Mouse (Mus musculus) adipose tissue, adult 10 weeks (tissue): ENCODE measurements around the gene Heatr4. TPM values are rescaled to one million over a fixed set of nuclear protein-coding genes. Genes with fewer than 3 reads are reported as not detected.

Experiments used
- polyA plus RNA-seq: library from polyadenylated mRNA; stranded (reverse); fragments of 350-450 nt; fragmentation: Illumina TruSeq; extraction: RNeasy Lipid Tissue Mini Kit (QIAGEN cat#74804); gene quantifications from one replicate; pipeline ENCODE4 v1.2.3, GENCODE M21; 2014; ENCODE audit warnings: low read depth, low replicate concordance

Heatr4 gene
- polyA plus RNA-seq = 0.60 TPM

DNA sequence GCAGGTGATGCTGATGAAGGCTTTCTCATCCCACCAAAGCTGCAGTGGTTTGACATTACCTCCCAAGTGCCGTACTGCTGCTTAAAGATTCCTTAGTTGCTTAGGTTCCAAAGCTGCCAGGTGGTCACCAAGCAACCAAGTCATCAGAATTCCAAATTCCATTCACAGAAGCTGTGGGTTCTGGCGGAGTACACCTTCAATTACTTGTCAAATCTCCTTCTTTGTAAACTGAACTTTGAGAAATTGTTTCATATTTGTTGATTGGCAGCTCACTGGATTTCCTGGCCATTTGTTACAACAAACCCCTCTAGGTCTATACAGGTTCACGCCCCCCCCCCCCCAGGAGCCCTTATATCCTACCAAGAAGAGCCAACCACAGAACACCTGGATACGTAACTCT lies at the start of gene Heatr4:
Gene Heatr4 (minus strand): TSS at position 101 of the 400 bp plus-strand sequence.

DNA sequence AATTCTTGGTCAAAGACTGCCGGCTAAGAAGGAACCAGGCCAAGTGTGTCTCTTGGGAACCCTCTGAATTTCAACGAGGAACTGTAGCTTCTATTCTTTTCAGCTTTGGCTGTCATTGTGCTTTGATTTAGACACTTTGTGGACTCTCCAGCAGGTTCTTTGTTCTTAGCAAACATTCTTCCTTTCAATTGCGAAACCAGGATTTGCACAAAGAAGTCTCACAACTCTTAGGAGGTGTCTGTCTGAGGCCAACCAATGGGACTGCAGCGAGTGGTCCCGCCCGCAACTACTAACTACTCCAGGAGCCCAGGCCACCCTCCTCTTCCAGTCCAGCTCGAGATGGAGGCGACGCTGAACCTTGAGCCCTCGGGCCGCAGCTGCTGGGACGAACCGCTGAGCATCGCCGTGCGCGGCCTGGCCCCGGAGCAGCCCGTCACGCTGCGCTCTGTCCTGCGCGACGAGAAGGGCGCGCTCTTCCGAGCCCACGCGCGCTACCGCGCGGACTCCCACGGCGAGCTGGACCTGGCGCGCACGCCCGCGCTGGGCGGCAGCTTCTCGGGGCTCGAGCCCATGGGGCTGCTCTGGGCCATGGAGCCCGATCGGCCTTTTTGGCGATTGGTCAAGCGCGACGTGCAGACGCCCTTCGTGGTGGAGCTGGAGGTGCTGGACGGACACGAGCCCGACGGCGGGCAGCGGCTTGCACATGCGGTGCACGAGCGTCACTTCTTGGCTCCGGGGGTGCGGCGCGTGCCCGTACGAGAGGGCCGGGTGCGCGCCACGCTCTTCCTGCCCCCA lies 24.7 kb upstream of the Heatr4 start, which contains the start of gene Acot1:
Gene Acot1 (plus strand): TSS at position 320 of the 795 bp plus-strand sequence.

DNA sequence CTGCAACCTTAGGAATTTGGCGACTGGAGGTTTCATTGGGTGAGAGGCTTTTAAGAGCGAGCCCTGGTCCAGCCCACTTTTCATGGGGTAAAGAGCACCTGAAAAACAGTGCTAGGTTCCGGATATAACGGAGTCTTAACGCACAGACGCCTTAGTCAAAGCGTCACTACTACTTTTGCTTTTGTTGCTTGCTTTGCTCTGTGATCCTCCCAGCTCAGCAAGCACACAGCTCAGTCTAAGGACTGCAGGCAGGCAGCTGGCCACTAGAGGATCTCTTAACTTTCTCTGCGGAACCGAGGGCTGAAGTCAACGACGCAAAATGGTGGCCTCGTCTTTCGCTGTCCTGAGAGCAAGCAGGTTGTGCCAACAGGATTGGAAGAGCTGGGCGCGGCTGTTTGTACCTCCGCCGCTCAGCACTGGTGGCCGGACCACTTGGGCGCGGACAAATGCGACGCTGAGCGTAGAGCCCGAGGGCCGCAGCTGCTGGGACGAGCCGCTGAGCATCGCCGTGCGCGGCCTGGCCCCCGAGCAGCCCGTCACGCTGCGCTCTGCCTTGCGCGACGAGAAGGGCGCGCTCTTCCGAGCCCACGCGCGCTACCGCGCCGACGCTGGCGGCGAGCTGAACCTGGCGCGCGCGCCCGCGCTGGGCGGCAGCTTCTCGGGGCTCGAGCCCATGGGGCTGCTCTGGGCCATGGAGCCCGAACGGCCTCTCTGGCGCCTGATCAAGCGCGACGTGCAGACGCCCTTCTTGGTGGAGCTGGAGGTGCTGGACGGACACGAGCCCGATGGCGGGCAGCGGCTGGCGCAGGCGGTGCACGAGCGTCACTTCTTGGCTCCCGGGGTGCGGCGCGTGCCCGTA lies 3.2 kb upstream of the Heatr4 start, which contains the start of gene Acot2:
Gene Acot2 (plus strand): TSS at position 279 of the 859 bp plus-strand sequence.

DNA sequence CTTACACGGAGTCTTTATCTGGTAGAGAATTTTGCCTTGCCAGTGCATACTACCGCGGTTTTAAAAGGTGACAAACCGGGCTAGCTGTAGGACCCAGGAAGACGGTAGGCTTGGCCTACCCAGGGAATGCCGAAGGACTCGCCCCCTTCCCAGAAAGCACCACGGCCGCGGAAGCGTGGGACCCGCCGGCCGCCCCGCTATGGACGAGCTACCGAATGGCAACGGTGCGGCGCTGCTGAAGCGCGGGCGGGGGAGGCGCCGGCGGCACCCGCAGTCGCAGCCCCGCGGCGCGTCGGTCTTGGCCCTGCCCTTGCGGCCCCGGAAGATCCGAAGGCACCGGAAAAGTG lies 34.2 kb downstream of the Heatr4 start, which contains the start of gene Riox1:
Gene Riox1 (plus strand): TSS at position 116 of the 347 bp plus-strand sequence.

DNA sequence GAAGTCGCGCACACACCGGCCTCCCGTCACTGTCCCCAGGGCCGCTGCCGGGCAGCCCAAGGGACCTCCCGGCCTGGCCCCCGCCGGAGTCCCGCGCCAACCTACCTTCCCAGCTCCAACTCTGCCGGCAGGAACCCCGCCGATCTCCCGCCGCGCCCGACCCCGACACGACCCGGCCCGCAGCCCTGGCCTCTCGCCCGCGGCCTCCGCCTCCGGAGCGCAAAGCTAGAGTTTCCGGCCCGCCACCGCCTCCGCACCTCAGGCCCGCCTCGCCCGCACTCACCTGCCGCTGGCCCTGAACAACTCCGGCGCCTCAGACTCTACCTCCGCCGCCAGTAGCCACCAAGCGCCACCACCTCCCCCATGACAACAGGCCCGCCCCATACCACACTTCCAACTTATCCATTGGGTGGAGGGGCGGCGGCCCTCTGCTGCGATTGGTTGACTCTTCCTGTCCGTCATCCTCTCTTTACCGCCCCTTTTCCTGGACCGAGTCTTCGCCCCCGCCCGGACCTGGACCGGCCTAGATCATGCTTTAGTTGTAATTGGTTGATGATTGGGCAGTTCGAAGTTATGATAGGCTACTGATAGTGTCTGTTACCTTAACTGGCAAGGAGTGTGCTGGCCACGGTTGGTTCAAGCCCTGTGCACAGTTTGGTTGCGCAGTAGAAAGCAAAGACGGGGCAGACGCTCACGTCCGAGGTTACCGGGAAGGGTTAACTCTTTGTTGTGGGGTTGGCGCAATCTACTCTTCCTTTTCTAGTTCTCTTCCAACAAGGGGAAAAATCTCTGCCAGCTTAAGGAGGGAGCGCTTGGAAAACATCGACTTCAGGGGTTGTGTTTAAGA lies 62.9 kb downstream of the Heatr4 start, which contains the start of gene Numb:
Gene Numb (minus strand): TSS at position 400 of the 847 bp plus-strand sequence.

Other genes with a start within 250 kb of the Heatr4 start
- gene Papln, start 221.2 kb downstream of the Heatr4 start, polyA plus RNA-seq = 6.5 TPM
- gene Numb, start 62.9 kb downstream of the Heatr4 start, polyA plus RNA-seq = 34.6 TPM
- gene Riox1, start 34.2 kb downstream of the Heatr4 start, polyA plus RNA-seq = 6.8 TPM
- gene Acot2, start 3.0 kb upstream of the Heatr4 start, polyA plus RNA-seq = 11.1 TPM
- 39.7 TPM for gene Acot1, start 24.6 kb upstream of the Heatr4 start, polyA plus RNA-seq
- 2.2 TPM for gene Acot4, start 53.5 kb upstream of the Heatr4 start, polyA plus RNA-seq
- not detected for gene Gm49366, start 54.1 kb upstream of the Heatr4 start, polyA plus RNA-seq
- not detected for gene Acot3, start 67.3 kb upstream of the Heatr4 start, polyA plus RNA-seq
- gene Acot5, start 84.5 kb upstream of the Heatr4 start, polyA plus RNA-seq = 0.42 TPM
- gene Acot6, start 115.8 kb upstream of the Heatr4 start, polyA plus RNA-seq = 6.1 TPM
- gene Dnal1, start 129.5 kb upstream of the Heatr4 start, polyA plus RNA-seq = 13.8 TPM
- 0.45 TPM for gene Pnma1, start 163.6 kb upstream of the Heatr4 start, polyA plus RNA-seq
- gene Elmsan1, start 234.0 kb upstream of the Heatr4 start, polyA plus RNA-seq = 13.1 TPM